Mouse (Mus musculus) spleen, adult 12 weeks (tissue): Measurements from ENCODE around the gene Id1.

Experiments used
- DNase-seq: peaks from one replicate; pipeline ENCODE4 v3.0.0; 2022; ENCODE audit warnings: low spot score

Id1 gene

GRCm38 (mm10) chr2:152724332-152724723 lies 11.7 kb upstream of the Id1 start:
- no peak for DNase-seq

- DNase-seq: no peak
Observed at GRCm38 (mm10) chr2:152725178-152725750, 10.8 kb upstream of the Id1 start.

GRCm38 (mm10) chr2:152726213-152726612 lies 9.8 kb upstream of the Id1 start:
- DNase-seq: no peak

GRCm38 (mm10) chr2:152726751-152727335 lies 9.2 kb upstream of the Id1 start:
- DNase-seq: no peak

- no peak for DNase-seq
Observed at GRCm38 (mm10) chr2:152727795-152728510, 8.1 kb upstream of the Id1 start.

GRCm38 (mm10) chr2:152728594-152728993 lies 7.5 kb upstream of the Id1 start:
- DNase-seq: no peak

- DNase-seq: no peak
Observed at GRCm38 (mm10) chr2:152729013-152729635, 6.9 kb upstream of the Id1 start.

GRCm38 (mm10) chr2:152729636-152730020 lies 6.4 kb upstream of the Id1 start:
- DNase-seq: no peak

GRCm38 (mm10) chr2:152733201-152733600 lies 2.9 kb upstream of the Id1 start:
- DNase-seq: no peak

GRCm38 (mm10) chr2:152734501-152734900 lies 1.6 kb upstream of the Id1 start:
- DNase-seq: no peak

- no peak for DNase-seq
Observed at GRCm38 (mm10) chr2:152734984-152735383, 1.1 kb upstream of the Id1 start.

- DNase-seq: no peak
Observed at GRCm38 (mm10) chr2:152736748-152737147, 697 bp downstream of the Id1 start.

- DNase-seq: no peak
Observed at GRCm38 (mm10) chr2:152737306-152738221, 1.5 kb downstream of the Id1 start.

- no peak for DNase-seq
Observed at GRCm38 (mm10) chr2:152738341-152738740, 2.3 kb downstream of the Id1 start.

- DNase-seq: no peak
Observed at GRCm38 (mm10) chr2:152739031-152739841, 3.2 kb downstream of the Id1 start.

GRCm38 (mm10) chr2:152739842-152740260 lies 3.8 kb downstream of the Id1 start:
- no peak for DNase-seq

- DNase-seq: no peak
Observed at GRCm38 (mm10) chr2:152740490-152740889, 4.4 kb downstream of the Id1 start.

- no peak for DNase-seq
Observed at GRCm38 (mm10) chr2:152741153-152742041, 5.3 kb downstream of the Id1 start.

- DNase-seq: no peak
Observed at GRCm38 (mm10) chr2:152742435-152742834, 6.4 kb downstream of the Id1 start.
